Mouse (Mus musculus): ENCODE data around the gene Iffo1. TPM values are rescaled to one million over a fixed set of nuclear protein-coding genes. Genes with fewer than 3 reads are reported as not detected.

The Iffo1 gene
- total RNA-seq, 1 experiment from 2014 or later, result 43.8 TPM

- DNase-seq, result no peak
These were observed 47.8 kb downstream of the Iffo1 start for GRCm38 (mm10) chr6:125192841-125193240.

- DNase-seq, result no peak
These were observed 48.3 kb downstream of the Iffo1 start for GRCm38 (mm10) chr6:125193390-125193789.

GRCm38 (mm10) chr6:125195541-125196075 is 50.6 kb downstream of the Iffo1 start:
- DNase-seq, result no peak

GRCm38 (mm10) chr6:125196301-125196700 is 51.3 kb downstream of the Iffo1 start:
- DNase-seq, result no peak

- no peak for DNase-seq
These were observed 52.1 kb downstream of the Iffo1 start for GRCm38 (mm10) chr6:125197166-125197565.

- DNase-seq, result no peak
These were observed 65.4 kb downstream of the Iffo1 start for GRCm38 (mm10) chr6:125210436-125210835.

Small RNA genes within 50 kb of the gene (microRNA-seq; reads per million reads assigned to microRNA genes)
- gene Mir3098, result 0 to 0.36 reads per million in 2 experiments
- 0.34 to 0.71 reads per million in 2 experiments for gene Mir7045

Other genes starting within 250 kb of the Iffo1 start
- gene Lag3, start 233.5 kb upstream of the Iffo1 start, total RNA-seq (2021), result 1.2 and 1.4 TPM in 2 replicates
- 790 and 858 TPM in 2 replicates for gene Ptms, start 225.1 kb upstream of the Iffo1 start, total RNA-seq (2021)
- gene Mlf2, start 213.9 kb upstream of the Iffo1 start, total RNA-seq (2021), result 271 and 277 TPM in 2 replicates
- 172 and 177 TPM in 2 replicates for gene Cops7a, start 179.7 kb upstream of the Iffo1 start, total RNA-seq (2021)
- 1.2 and 2.1 TPM in 2 replicates for gene Pianp, start 148.5 kb upstream of the Iffo1 start, total RNA-seq (2021)
- gene Zfp384, start 136.1 kb upstream of the Iffo1 start, total RNA-seq (2021), result 59.6 and 61.3 TPM in 2 replicates
- 82.3 and 102 TPM in 2 replicates for gene Ing4, start 105.5 kb upstream of the Iffo1 start, total RNA-seq (2021)
- 10.4 and 11.7 TPM in 2 replicates for gene Acrbp, start 95.6 kb upstream of the Iffo1 start, total RNA-seq (2021)
- 0.36 TPM in 1 of 2 replicates, not detected in the other for gene Lpar5, start 77.3 kb upstream of the Iffo1 start, total RNA-seq (2021)
- gene Chd4, start 49.3 kb upstream of the Iffo1 start, total RNA-seq (2021), result 175 and 203 TPM in 2 replicates
- 36.2 and 44.0 TPM in 2 replicates for gene Nop2, start 13.3 kb upstream of the Iffo1 start, total RNA-seq (2021)
- 1,475 and 1,510 TPM in 2 replicates for gene Gapdh, start 21.2 kb downstream of the Iffo1 start, total RNA-seq (2021)
- gene Ncapd2, start 46.5 kb downstream of the Iffo1 start, total RNA-seq (2021), result 35.6 and 48.3 TPM in 2 replicates
- gene Mrpl51, start 46.6 kb downstream of the Iffo1 start, total RNA-seq (2021), result 158 and 198 TPM in 2 replicates
- gene Vamp1, start 70.3 kb downstream of the Iffo1 start, total RNA-seq (2021), result 81.4 and 102 TPM in 2 replicates
- 7.6 and 9.8 TPM in 2 replicates for gene Tapbpl, start 86.6 kb downstream of the Iffo1 start, total RNA-seq (2021)
- 0.79 TPM in 1 of 2 replicates, not detected in the other for gene Cd27, start 91.8 kb downstream of the Iffo1 start, total RNA-seq (2021)
- gene Tuba3a, start 140.8 kb downstream of the Iffo1 start, total RNA-seq (2021), result not detected in 2 replicates
- 78.7 and 91.8 TPM in 2 replicates for gene Ltbr, start 168.6 kb downstream of the Iffo1 start, total RNA-seq (2021)
- gene Scnn1a, start 175.4 kb downstream of the Iffo1 start, total RNA-seq (2021), result 1.6 and 1.9 TPM in 2 replicates
- gene Tnfrsf1a, start 204.1 kb downstream of the Iffo1 start, total RNA-seq (2021), result 247 and 250 TPM in 2 replicates
- gene Plekhg6, start 235.6 kb downstream of the Iffo1 start, total RNA-seq (2021), result 0.30 and 0.38 TPM in 2 replicates

Measured in adrenal gland, postnatal 25 days (tissue).